Mouse (Mus musculus): Measurements from ENCODE around the gene Fam196b. TPM values are rescaled to one million over a fixed set of nuclear protein-coding genes. Genes with fewer than 3 reads are reported as not detected.

Fam196b gene
- total and polyA plus RNA-seq, 2 experiments from 2014 or later, result not detected

DNA sequence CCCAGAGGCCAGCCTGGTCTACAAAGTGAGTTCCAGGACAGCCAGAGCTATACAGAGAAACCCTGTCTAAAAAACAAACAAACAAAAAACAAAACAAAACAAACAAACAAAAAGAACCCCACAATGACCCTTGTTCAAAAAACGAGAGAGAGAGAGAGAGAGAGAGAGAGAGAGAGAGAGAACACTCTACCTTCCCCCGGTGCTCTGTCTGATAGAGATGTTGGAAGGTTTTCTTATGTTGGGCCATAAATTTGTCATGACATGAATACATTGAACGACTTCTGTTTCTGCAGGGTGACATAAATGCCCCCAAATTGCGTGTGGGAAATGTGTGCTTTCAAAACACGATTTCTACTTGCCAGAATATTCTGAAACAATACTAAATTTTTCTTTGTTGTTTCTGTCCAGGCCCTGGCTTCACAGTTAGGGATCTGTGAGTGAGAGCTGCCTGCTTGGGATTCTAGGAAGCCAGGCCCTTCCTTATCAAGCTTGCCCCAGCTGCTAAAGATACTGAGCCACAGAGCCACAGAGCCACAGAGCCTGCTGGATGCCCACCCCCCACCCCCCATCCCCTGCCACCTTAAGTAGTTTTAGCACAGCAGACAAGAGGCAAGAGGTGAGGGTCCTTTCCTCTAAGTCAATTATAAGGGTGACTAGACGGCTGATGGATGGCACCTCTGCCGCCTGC, 17.9 kb downstream of the Fam196b start:
- no peaks in the 10 kb centered on the region for H3K4me1 ChIP-seq (ENCODE audit: control insufficient read depth, insufficient read depth)
- H3K4me3 ChIP-seq (ENCODE audit: low read depth, low read length), result no peak overlapping the region
- no peak overlapping the region for H3K9ac ChIP-seq (replicated peaks; ENCODE audit: low read depth, low read length)
- TF ChIP-seq CTCF (IDR thresholded peaks at IDR 0.05; ENCODE audit: low read depth) (no peak), EP300 (IDR thresholded peaks at IDR 0.05; ENCODE audit: low read depth) (no peak)
- ATAC-seq (ENCODE audit: insufficient read depth, low read depth), result no peak
- no peaks in the 10 kb centered on the region for H3K9me3 ChIP-seq (replicated peaks; ENCODE audit: control insufficient read depth, low read length)
- WGBS, result 47% methylated on average over 7 of the region's 7 CpGs
- H3K36me3 ChIP-seq (replicated peaks; ENCODE audit: control insufficient read depth, insufficient read depth, low read length), result no peaks in the 10 kb centered on the region
- DNase-seq (ENCODE audit: low spot score), result no peak
- no peaks in the 10 kb centered on the region for H3K27me3 ChIP-seq (ENCODE audit: control insufficient read depth, insufficient read depth, low read length)
- H3K4me2 ChIP-seq (ENCODE audit: low read depth, low read length), result no peak overlapping the region
- no peak overlapping the region for H3K27ac ChIP-seq (ENCODE audit: low read depth)

DNA sequence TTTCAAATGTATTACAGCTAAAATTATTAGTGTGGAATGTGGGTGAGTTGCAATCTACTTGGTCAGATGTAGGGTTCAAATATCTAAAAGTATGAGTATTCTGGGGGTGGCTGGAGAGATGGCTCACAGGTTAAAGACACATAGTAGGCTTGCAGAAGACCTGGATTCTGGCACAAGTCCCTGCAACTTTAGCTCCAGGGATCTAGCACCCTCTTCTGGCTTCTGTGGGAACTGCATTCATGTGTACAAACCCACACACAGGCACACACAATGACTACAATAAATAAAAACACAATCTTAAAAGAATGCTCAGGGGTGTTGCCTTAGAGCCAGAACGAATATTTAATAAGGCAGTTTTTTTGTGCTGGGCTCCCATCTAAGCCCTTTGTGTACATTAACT, 23.3 kb downstream of the Fam196b start:
- H3K4me3 ChIP-seq (ENCODE audit: low read depth, low read length), result no peak overlapping the region
- no peak overlapping the region for H3K4me2 ChIP-seq (ENCODE audit: low read depth, low read length)
- no peak for TF ChIP-seq CTCF (IDR thresholded peaks at IDR 0.05; ENCODE audit: low read depth)
- TF ChIP-seq EP300 (IDR thresholded peaks at IDR 0.05; ENCODE audit: low read depth), result no peak
- WGBS, result 56% methylated on average over 1 of the region's 1 CpGs
- no peaks in the 10 kb centered on the region for H3K36me3 ChIP-seq (replicated peaks; ENCODE audit: control insufficient read depth, insufficient read depth, low read length)
- H3K4me1 ChIP-seq (ENCODE audit: control insufficient read depth, insufficient read depth), result no peaks in the 10 kb centered on the region
- H3K27me3 ChIP-seq (ENCODE audit: control insufficient read depth, insufficient read depth, low read length), result no peaks in the 10 kb centered on the region
- H3K9me3 ChIP-seq (replicated peaks; ENCODE audit: control insufficient read depth, low read length), result no peaks in the 10 kb centered on the region
- DNase-seq (ENCODE audit: low spot score), result no peak
- no peak overlapping the region for H3K27ac ChIP-seq (ENCODE audit: low read depth)
- no peak for ATAC-seq (ENCODE audit: insufficient read depth, low read depth)
- no peak overlapping the region for H3K9ac ChIP-seq (replicated peaks; ENCODE audit: low read depth, low read length)

DNA sequence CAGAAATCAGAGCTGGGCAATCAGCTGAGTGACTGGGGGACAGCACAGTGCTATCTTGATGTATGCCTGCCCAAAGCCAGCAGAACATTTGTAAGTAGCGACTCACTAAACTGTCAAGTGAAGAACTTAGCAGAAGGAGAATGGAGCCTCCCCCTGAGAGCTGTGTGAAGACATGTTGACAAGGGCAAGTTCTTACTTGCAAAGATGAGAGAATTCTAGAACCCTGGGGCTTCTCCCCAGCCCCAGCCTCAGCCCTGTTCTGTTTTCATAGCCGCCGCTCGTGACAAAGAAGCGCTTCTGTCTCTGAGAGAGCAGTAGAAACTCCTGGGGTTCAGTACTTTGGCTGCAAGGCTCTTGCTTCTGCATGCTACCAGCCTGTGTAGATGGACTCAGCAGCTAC, 25.1 kb downstream of the Fam196b start:
- no peak for TF ChIP-seq EP300 (IDR thresholded peaks at IDR 0.05; ENCODE audit: low read depth)
- Histone ChIP-seq H3K27me3 (ENCODE audit: control insufficient read depth, insufficient read depth, low read length) (no peaks in the 10 kb centered on the region), H3K36me3 (replicated peaks; ENCODE audit: control insufficient read depth, insufficient read depth, low read length) (no peaks in the 10 kb centered on the region), H3K4me3 (ENCODE audit: low read depth, low read length) (no peak overlapping the region), H3K9ac (replicated peaks; ENCODE audit: low read depth, low read length) (no peak overlapping the region), H3K4me2 (ENCODE audit: low read depth, low read length) (no peak overlapping the region), H3K9me3 (replicated peaks; ENCODE audit: control insufficient read depth, low read length) (no peaks in the 10 kb centered on the region), H3K4me1 (ENCODE audit: control insufficient read depth, insufficient read depth) (peaks cover 10% of the 10 kb centered on the region; the same call in 1 of the 2 replicates), H3K27ac (ENCODE audit: low read depth) (no peak overlapping the region)
- 60% methylated on average over 5 of the region's 5 CpGs for WGBS
- ATAC-seq (ENCODE audit: insufficient read depth, low read depth) (no peak), DNase-seq (ENCODE audit: low spot score) (no peak)

GRCm38 (mm10) chr11:34343742-34344307, 29.2 kb downstream of the Fam196b start:
- WGBS, result 19% methylated on average over 4 of the region's 4 CpGs
- Histone ChIP-seq H3K9me3 (replicated peaks; ENCODE audit: control insufficient read depth, low read length) (no peaks in the 10 kb centered on the region), H3K4me2 (ENCODE audit: low read depth, low read length) (no peak overlapping the region), H3K27me3 (ENCODE audit: control insufficient read depth, insufficient read depth, low read length) (no peaks in the 10 kb centered on the region), H3K9ac (replicated peaks; ENCODE audit: low read depth, low read length) (no peak overlapping the region), H3K4me3 (ENCODE audit: low read depth, low read length) (no peak overlapping the region), H3K36me3 (replicated peaks; ENCODE audit: control insufficient read depth, insufficient read depth, low read length) (no peaks in the 10 kb centered on the region), H3K27ac (ENCODE audit: low read depth) (no peak overlapping the region), H3K4me1 (ENCODE audit: control insufficient read depth, insufficient read depth) (peaks cover 13% of the 10 kb centered on the region)
- TF ChIP-seq CTCF (IDR thresholded peaks at IDR 0.05; ENCODE audit: low read depth), result no peak
- TF ChIP-seq EP300 (IDR thresholded peaks at IDR 0.05; ENCODE audit: low read depth), result no peak
- ATAC-seq (ENCODE audit: insufficient read depth, low read depth), result peak; percentile 34; the same call in 1 of the 2 replicates
- DNase-seq (ENCODE audit: low spot score), result no peak

DNA sequence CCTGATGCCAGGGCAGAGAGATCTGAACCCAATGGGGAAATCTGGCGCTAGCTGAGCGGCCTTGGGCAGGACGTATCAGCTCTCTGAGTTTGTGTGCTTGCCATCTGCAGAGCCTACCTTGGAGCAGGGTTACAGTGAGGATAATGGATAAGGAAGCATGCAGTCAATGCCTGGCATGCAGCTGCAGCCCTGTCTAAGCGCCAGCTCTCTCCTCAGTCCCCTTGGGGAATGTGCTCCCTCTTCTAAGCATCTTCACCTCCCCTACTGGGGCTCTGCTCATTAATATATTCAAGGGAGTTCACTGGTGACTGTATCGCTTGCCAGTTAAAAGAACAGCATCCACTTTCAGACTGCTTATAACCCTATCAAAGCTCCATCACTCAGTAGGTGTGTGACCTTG, 29.7 kb downstream of the Fam196b start:
- Histone ChIP-seq H3K27ac (ENCODE audit: low read depth) (no peak overlapping the region), H3K9ac (replicated peaks; ENCODE audit: low read depth, low read length) (no peak overlapping the region), H3K9me3 (replicated peaks; ENCODE audit: control insufficient read depth, low read length) (no peaks in the 10 kb centered on the region), H3K27me3 (ENCODE audit: control insufficient read depth, insufficient read depth, low read length) (no peaks in the 10 kb centered on the region), H3K4me3 (ENCODE audit: low read depth, low read length) (no peak overlapping the region), H3K4me2 (ENCODE audit: low read depth, low read length) (no peak overlapping the region), H3K36me3 (replicated peaks; ENCODE audit: control insufficient read depth, insufficient read depth, low read length) (no peaks in the 10 kb centered on the region), H3K4me1 (ENCODE audit: control insufficient read depth, insufficient read depth) (peaks cover 13% of the 10 kb centered on the region)
- 36% methylated on average over 5 of the region's 5 CpGs for WGBS
- DNase-seq (ENCODE audit: low spot score) (no peak), ATAC-seq (ENCODE audit: insufficient read depth, low read depth) (peak; percentile 39; the same call in 1 of the 2 replicates)
- TF ChIP-seq EP300 (IDR thresholded peaks at IDR 0.05; ENCODE audit: low read depth) (no peak), CTCF (IDR thresholded peaks at IDR 0.05; ENCODE audit: low read depth) (no peak)
